Mouse (Mus musculus) hindbrain, embryonic 14.5 days (tissue): ENCODE measurements at regions not wholly inside any gene's neighbourhood (a gene's known extent, or its start where the extent isn't known, plus 50 kb on each side); places are given as distances from the start of the nearest gene placed in this dataset.

ENCODE experiments used
- ATAC-seq: fragments of 200-750 bp; cut with Nextera tagmentation; 2 replicates; pipeline ENCODE4 v1.8.0; 2017; ENCODE audit warnings: moderate number of reproducible peaks, mild to moderate bottlenecking, moderate TSS enrichment, moderate library complexity; ENCODE audit not compliant: low FRiP score
- DNase-seq: peaks from one replicate; pipeline ENCODE4 v3.0.0-alpha.2; 2015; ENCODE audit warnings: low spot score
- H3K27ac ChIP-seq: fragments of 300-500 bp; sonication (generic); 2 replicates; pipeline ENCODE4 v1.5.1; 2014; ENCODE audit warnings: mild to moderate bottlenecking, moderate library complexity
- H3K27me3 ChIP-seq: fragments of 300-500 bp; sonication (generic); 2 replicates; pipeline ENCODE4 v1.6.1; 2014; ENCODE audit warnings: mild to moderate bottlenecking, low read length, mixed read lengths; ENCODE audit not compliant: control insufficient read depth, insufficient read depth
- H3K36me3 ChIP-seq: fragments of 300-500 bp; sonication (generic); replicated peaks from 2 replicates; pipeline ENCODE4 v1.6.1; 2014; ENCODE audit not compliant: control insufficient read depth, insufficient read depth
- H3K4me1 ChIP-seq: fragments of 300-500 bp; sonication (generic); replicated peaks from 2 replicates; pipeline ENCODE4 v1.6.1; 2014; ENCODE audit warnings: antibody characterized with exemption, low read length, mixed read lengths; ENCODE audit not compliant: control insufficient read depth, insufficient read depth
- H3K4me2 ChIP-seq: fragments of 300-500 bp; sonication (generic); replicated peaks from 2 replicates; pipeline ENCODE4 v1.6.1; 2014; ENCODE audit warnings: mild to moderate bottlenecking, moderate library complexity
- H3K4me3 ChIP-seq: fragments of 300-500 bp; sonication (generic); replicated peaks from 2 replicates; pipeline ENCODE4 v1.5.1; 2014; ENCODE audit warnings: mild to moderate bottlenecking, low read length
- H3K9ac ChIP-seq: fragments of 300-500 bp; sonication (generic); 2 replicates; pipeline ENCODE4 v1.6.1; 2014
- H3K9me3 ChIP-seq: fragments of 300-500 bp; sonication (generic); 2 replicates; pipeline ENCODE4 v1.6.1; 2016; ENCODE audit warnings: low read length; ENCODE audit not compliant: control insufficient read depth
- WGBS: fragments of 180-500 bp; shearing (Covaris S2); extraction: QIAGEN DNeasy Blood & Tissue Kit; methylation state at CpG from one replicate; pipeline ENCODE4 v1.1.7; 2014; 5-methylcytosine and 5-hydroxymethylcytosine counted together

- H3K36me3 ChIP-seq = no peaks in the 10 kb centered on the region
- H3K27me3 ChIP-seq = no peaks in the 10 kb centered on the region
- no peak overlapping the region for H3K4me3 ChIP-seq
- WGBS = 47% methylated on average over 21 of the region's 21 CpGs
- H3K9me3 ChIP-seq = no peaks in the 10 kb centered on the region
- H3K4me2 ChIP-seq = peak overlapping the region; percentile 42
- peak overlapping the region; percentile 75 for H3K27ac ChIP-seq
- peak; percentile 74 for ATAC-seq
- peaks cover 12% of the 10 kb centered on the region; the same call in 1 of the 2 replicates for H3K4me1 ChIP-seq
- DNase-seq = peak; percentile 50
- 0 out of 2 replicates have a peak overlapping the region, but pooled peaks have one; percentile 9 for H3K9ac ChIP-seq
These were observed 292.3 kb downstream of the Sec16b start for GRCm38 (mm10) chr1:157798561-157799553.

- H3K9me3 ChIP-seq = no peaks in the 10 kb centered on the region
- no peak overlapping the region for H3K4me2 ChIP-seq
- H3K27me3 ChIP-seq = no peaks in the 10 kb centered on the region
- no peak overlapping the region for H3K9ac ChIP-seq
- H3K4me3 ChIP-seq = no peak overlapping the region
- no peak overlapping the region for H3K27ac ChIP-seq
- 70% methylated on average over 3 of the region's 3 CpGs for WGBS
- no peak for DNase-seq
- ATAC-seq = no peak
- H3K36me3 ChIP-seq = no peaks in the 10 kb centered on the region
- H3K4me1 ChIP-seq = peaks cover 12% of the 10 kb centered on the region; the same call in 1 of the 2 replicates
These were observed 294.6 kb downstream of the Sec16b start for GRCm38 (mm10) chr1:157801151-157801550.

GRCm38 (mm10) chr1:157804229-157804628 is 297.7 kb downstream of the Sec16b start:
- ATAC-seq = no peak
- Histone ChIP-seq H3K4me2 (no peak overlapping the region), H3K27ac (no peak overlapping the region), H3K27me3 (no peaks in the 10 kb centered on the region), H3K9me3 (no peaks in the 10 kb centered on the region), H3K36me3 (no peaks in the 10 kb centered on the region), H3K4me3 (no peak overlapping the region), H3K9ac (no peak overlapping the region), H3K4me1 (peaks cover 6% of the 10 kb centered on the region; the same call in 1 of the 2 replicates)
- 81% methylated on average over 3 of the region's 3 CpGs for WGBS
- no peak for DNase-seq

GRCm38 (mm10) chr1:157806296-157806695 is 299.8 kb downstream of the Sec16b start:
- H3K4me2 ChIP-seq = no peak overlapping the region
- H3K27me3 ChIP-seq = no peaks in the 10 kb centered on the region
- no peak overlapping the region for H3K27ac ChIP-seq
- H3K9me3 ChIP-seq = no peaks in the 10 kb centered on the region
- no peak for DNase-seq
- 95% methylated on average over 1 of the region's 1 CpGs for WGBS
- no peak overlapping the region for H3K9ac ChIP-seq
- ATAC-seq = no peak
- H3K36me3 ChIP-seq = no peaks in the 10 kb centered on the region
- no peaks in the 10 kb centered on the region for H3K4me1 ChIP-seq
- H3K4me3 ChIP-seq = no peak overlapping the region

GRCm38 (mm10) chr1:157809674-157810471 is 303.3 kb downstream of the Sec16b start:
- no peaks in the 10 kb centered on the region for H3K4me1 ChIP-seq
- WGBS = 81% methylated on average over 8 of the region's 8 CpGs
- no peak overlapping the region for H3K4me3 ChIP-seq
- no peaks in the 10 kb centered on the region for H3K27me3 ChIP-seq
- H3K9me3 ChIP-seq = no peaks in the 10 kb centered on the region
- no peaks in the 10 kb centered on the region for H3K36me3 ChIP-seq
- ATAC-seq = no peak
- DNase-seq = no peak
- no peak overlapping the region for H3K9ac ChIP-seq
- H3K27ac ChIP-seq = no peak overlapping the region
- no peak overlapping the region for H3K4me2 ChIP-seq

- no peak overlapping the region for H3K9ac ChIP-seq
- no peaks in the 10 kb centered on the region for H3K27me3 ChIP-seq
- H3K4me3 ChIP-seq = no peak overlapping the region
- H3K9me3 ChIP-seq = no peaks in the 10 kb centered on the region
- no peak overlapping the region for H3K27ac ChIP-seq
- H3K4me2 ChIP-seq = no peak overlapping the region
- DNase-seq (no peak), ATAC-seq (no peak)
- no peaks in the 10 kb centered on the region for H3K4me1 ChIP-seq
- no peaks in the 10 kb centered on the region for H3K36me3 ChIP-seq
These were observed 304.1 kb downstream of the Sec16b start for GRCm38 (mm10) chr1:157810657-157811056.

GRCm38 (mm10) chr1:157827966-157828365 is 321.4 kb downstream of the Sec16b start:
- DNase-seq (no peak), ATAC-seq (no peak)
- Histone ChIP-seq H3K27me3 (no peaks in the 10 kb centered on the region), H3K4me2 (no peak overlapping the region), H3K9me3 (no peaks in the 10 kb centered on the region), H3K9ac (no peak overlapping the region), H3K27ac (no peak overlapping the region), H3K36me3 (no peaks in the 10 kb centered on the region), H3K4me1 (no peaks in the 10 kb centered on the region), H3K4me3 (no peak overlapping the region)
- 50% methylated on average over 2 of the region's 2 CpGs for WGBS

- no peak for ATAC-seq
- H3K4me2 ChIP-seq = no peak overlapping the region
- no peaks in the 10 kb centered on the region for H3K36me3 ChIP-seq
- WGBS = 42% methylated on average over 2 of the region's 2 CpGs
- DNase-seq = no peak
- H3K4me3 ChIP-seq = no peak overlapping the region
- H3K4me1 ChIP-seq = no peaks in the 10 kb centered on the region
- H3K9me3 ChIP-seq = peaks cover 4% of the 10 kb centered on the region; the same call in 1 of the 2 replicates
- H3K27ac ChIP-seq = no peak overlapping the region
- H3K27me3 ChIP-seq = no peaks in the 10 kb centered on the region
- no peak overlapping the region for H3K9ac ChIP-seq
These were observed 325.0 kb downstream of the Sec16b start for GRCm38 (mm10) chr1:157831511-157831910.

GRCm38 (mm10) chr1:157872775-157873174 is 366.2 kb downstream of the Sec16b start:
- DNase-seq (no peak), ATAC-seq (no peak)
- 48% methylated on average over 5 of the region's 5 CpGs for WGBS
- Histone ChIP-seq H3K9me3 (peaks cover 10% of the 10 kb centered on the region; the same call in 1 of the 2 replicates), H3K27me3 (no peaks in the 10 kb centered on the region), H3K27ac (no peak overlapping the region), H3K4me3 (no peak overlapping the region), H3K36me3 (no peaks in the 10 kb centered on the region), H3K4me1 (no peaks in the 10 kb centered on the region), H3K4me2 (no peak overlapping the region), H3K9ac (no peak overlapping the region)
